ENCODE assay signal across 26 mouse cellular contexts in genomic region chr14:62806921-62807320, GRCm38 (mm10). TPM values are rescaled to one million over a fixed set of nuclear protein-coding genes. Genes with fewer than 3 reads are reported as not detected.
DNase-seq lines count a peak whose midpoint lies in the region; ATAC-seq lines count a peak whose summit lies in the region.
"Had no signal": no experiment of that assay in that cellular context is flagged by ENCODE, and none has a peak within 500 bp of the region (broad histone marks: within the 10 kb centered on the region; RNA-seq: fewer than 3 reads in every experiment).

No protein-coding gene starts in this region.

- no peaks in the 10 kb centered on the region for H3K36me3 ChIP-seq in macrophage (ENCODE audit: inconsistent target)
- H3K36me3 ChIP-seq in hindbrain, embryonic 12.5 days, result no peaks in the 10 kb centered on the region
- H3K36me3 ChIP-seq: embryonic facial prominence, embryonic 12.5 days; forebrain, embryonic 12.5 days; heart, embryonic 13.5 days; limb, embryonic 10.5 days; liver, embryonic 15.5 days; lung, embryonic 15.5 days; midbrain, embryonic 10.5 days; neural tube, embryonic 15.5 days; stomach, embryonic 15.5 days had no signal

- no peak overlapping the region for H3K9ac ChIP-seq in hindbrain, embryonic 12.5 days
- H3K9ac ChIP-seq: embryonic facial prominence, embryonic 12.5 days; forebrain, embryonic 12.5 days; heart, embryonic 13.5 days; hindbrain, embryonic 14.5 days; liver, embryonic 15.5 days; lung, embryonic 15.5 days; neural tube, embryonic 15.5 days; stomach, embryonic 15.5 days had no signal

- no peak overlapping the region for H3K4me2 ChIP-seq in hindbrain, embryonic 12.5 days (replicated peaks)
- H3K4me2 ChIP-seq: embryonic facial prominence, embryonic 12.5 days; forebrain, embryonic 12.5 days; heart, embryonic 13.5 days; hindbrain, embryonic 14.5 days; liver, embryonic 15.5 days; lung, embryonic 15.5 days; neural tube, embryonic 15.5 days; stomach, embryonic 15.5 days had no signal

- no peaks in the 10 kb centered on the region for H3K4me1 ChIP-seq in hindbrain, embryonic 12.5 days
- H3K4me1 ChIP-seq: embryonic facial prominence, embryonic 12.5 days; forebrain, embryonic 12.5 days; heart, embryonic 13.5 days; limb, embryonic 10.5 days; liver, embryonic 15.5 days; lung, embryonic 15.5 days; neural tube, embryonic 15.5 days; stomach, embryonic 15.5 days had no signal

- peak overlapping the region; percentile 28; the same call in 1 of the 2 replicates for H3K27ac ChIP-seq in macrophage
- H3K27ac ChIP-seq in hindbrain, embryonic 12.5 days, result no peak overlapping the region
- H3K27ac ChIP-seq: embryonic facial prominence, embryonic 12.5 days; forebrain, embryonic 12.5 days; heart, adult 2 months; heart, embryonic 13.5 days; hindbrain, embryonic 14.5 days; kidney, postnatal 0 days; limb, embryonic 10.5 days; liver, embryonic 15.5 days; lung, embryonic 15.5 days; midbrain, embryonic 10.5 days; neural tube, embryonic 15.5 days; stomach, embryonic 15.5 days had no signal

- WGBS in macrophage (ENCODE audit: missing documents), result 79% methylated on average over 3 of the region's 3 CpGs
- 76% methylated on average over 3 of the region's 3 CpGs for WGBS in hindbrain, embryonic 12.5 days

- no peaks in the 10 kb centered on the region for H3K9me3 ChIP-seq in hindbrain, embryonic 12.5 days (replicated peaks)
- H3K9me3 ChIP-seq: embryonic facial prominence, embryonic 12.5 days; forebrain, embryonic 12.5 days; heart, embryonic 13.5 days; limb, embryonic 10.5 days; liver, embryonic 15.5 days; lung, embryonic 15.5 days; midbrain, embryonic 10.5 days; neural tube, embryonic 15.5 days; stomach, embryonic 15.5 days had no signal

- DNase-seq in 416B (ENCODE audit: low read depth), result peak; percentile 18
- DNase-seq in NIH3T3 (ENCODE audit: low read depth), result peak; percentile 57
- DNase-seq in adrenal gland, postnatal 10 days, result peak; percentile 53
- no peak for DNase-seq in urinary bladder, postnatal 25 days (ENCODE audit: low spot score)
- no peak for DNase-seq in lung, postnatal 14 days
- DNase-seq: cerebellum, adult 9-11 months; heart, adult 2 months; kidney, adult 2 months; liver; thymus, adult 18-20 months; thymus, postnatal 36 days had no signal

- no peak for ATAC-seq in hindbrain, embryonic 12.5 days (ENCODE audit: low FRiP score)
- ATAC-seq: activated CD4-positive, CD25-positive, alpha-beta regulatory T cell, adult 4 months; midbrain, embryonic 16.5 days had no signal

- no peak overlapping the region for H3K4me3 ChIP-seq in macrophage (ENCODE audit: inconsistent target)
- no peak overlapping the region for H3K4me3 ChIP-seq in hindbrain, embryonic 12.5 days
- H3K4me3 ChIP-seq: embryonic facial prominence, embryonic 12.5 days; forebrain, embryonic 12.5 days; heart, adult 2 months; heart, embryonic 13.5 days; limb, embryonic 10.5 days; liver, embryonic 15.5 days; lung, embryonic 15.5 days; midbrain, embryonic 10.5 days; neural tube, embryonic 15.5 days; stomach, embryonic 15.5 days had no signal

- no peaks in the 10 kb centered on the region for H3K79me2 ChIP-seq in macrophage (ENCODE audit: inconsistent target)

- no peaks in the 10 kb centered on the region for H3K27me3 ChIP-seq in hindbrain, embryonic 12.5 days
- H3K27me3 ChIP-seq: embryonic facial prominence, embryonic 12.5 days; forebrain, embryonic 12.5 days; heart, embryonic 13.5 days; lung, embryonic 15.5 days; neural tube, embryonic 15.5 days; stomach, embryonic 15.5 days had no signal

RNA-seq across cellular contexts. Expression of gene Wdfy2, which starts 30.6 kb away (rescaled TPM):
- 10 to 100 TPM; 25.5 to 29.0 TPM for total RNA-seq in adrenal gland, postnatal 10 days (2021)
- 100 to 1,000 TPM; 188 to 417 (median 275) TPM for total RNA-seq in macrophage (2018; cell fraction: chromatin; rRNA removed)
- total RNA-seq in macrophage (2018; cell fraction: cytosol; rRNA removed), result 100 to 1,000 TPM in 14 of 26 experiments, 10 to 100 TPM in 12; 81.4 to 123 (median 102) TPM
- total RNA-seq in macrophage (2018; cell fraction: nucleus; rRNA removed), result 100 to 1,000 TPM; 184 to 344 (median 215) TPM
- polyA plus RNA-seq in macrophage (2018), result 45.8 to 65.5 TPM (median 65.1 TPM) in 3 replicates
- 14.2 and 15.0 TPM in 2 replicates for polyA plus RNA-seq in hindbrain, embryonic 12.5 days (2016; fragmentation: Nextera tagmentation; extraction: Ambion mirVana)

RNA-seq across cellular contexts. Expression of gene Ints6, which starts 46.0 kb away (rescaled TPM):
- total RNA-seq in adrenal gland, postnatal 10 days (2021), result 10 to 100 TPM; 38.5 to 50.5 TPM
- total RNA-seq in macrophage (2018; cell fraction: chromatin; rRNA removed), result 100 to 1,000 TPM in 23 of 26 experiments, 10 to 100 TPM in 3; 61.9 to 384 (median 172) TPM
- total RNA-seq in macrophage (2018; cell fraction: cytosol; rRNA removed), result 10 to 100 TPM; 19.0 to 61.3 (median 35.8) TPM
- total RNA-seq in macrophage (2018; cell fraction: nucleus; rRNA removed), result 100 to 1,000 TPM in 14 of 26 experiments, 10 to 100 TPM in 12; 59.7 to 238 (median 101) TPM
- 12.6 to 46.3 TPM (median 19.6 TPM) in 3 replicates for polyA plus RNA-seq in macrophage (2018)
- 26.6 and 27.3 TPM in 2 replicates for polyA plus RNA-seq in hindbrain, embryonic 12.5 days (2016; fragmentation: Nextera tagmentation; extraction: Ambion mirVana)

Comparison
In these comparisons a context has a peak if more than half of its experiments do, and no peak if none do; other contexts are left out.
1. DNase-seq: peak in 416B (single experiment), NIH3T3 (single experiment) and adrenal gland, postnatal 10 days (single experiment); none in urinary bladder, postnatal 25 days (single experiment) and lung, postnatal 14 days (single experiment).